Comparison of ENCODE assay signal across 8 mouse cellular contexts in genomic region chr17:22866421-22866844, GRCm38 (mm10). TPM values are rescaled to one million over a fixed set of nuclear protein-coding genes. Genes with fewer than 3 reads are reported as not detected.
A peak's percentile ranks its signal among the peaks of the same experiment; 100 is the strongest.
DNase-seq lines count a peak whose midpoint lies in the region; ATAC-seq and TF ChIP-seq lines count a peak whose summit lies in the region.

No protein-coding gene starts in this region.

- DNase-seq in liver, adult 2 months (ENCODE audit: extremely low read depth, low read depth, low spot score), result peak; percentile 51
- DNase-seq in liver (no peak), MN1 (ENCODE audit: low spot score) (peak; percentile 55), adipocyte (ENCODE audit: low spot score) (no peak)
- DNase-seq in hindbrain, postnatal 0 days (ENCODE audit: low spot score), result peak; percentile 50

- peak overlapping the region; percentile 80 for H3K9ac ChIP-seq in liver, adult 2 months (ENCODE audit: low read depth, low read length)
- peak overlapping the region; percentile 68 for H3K9ac ChIP-seq in embryonic facial prominence, embryonic 12.5 days
- H3K9ac ChIP-seq in hindbrain, postnatal 0 days (replicated peaks; ENCODE audit: low read length), result peak overlapping the region; percentile 72
- H3K9ac ChIP-seq in stomach, embryonic 16.5 days (ENCODE audit: low read length), result peak overlapping the region; percentile 88

- H3K4me3 ChIP-seq in liver, adult 2 months (ENCODE audit: insufficient read depth, low read depth, low read length), result peak overlapping the region; percentile 95
- H3K4me3 ChIP-seq in embryonic facial prominence, embryonic 12.5 days, result peak overlapping the region; percentile 54
- peak overlapping the region; percentile 85 for H3K4me3 ChIP-seq in hindbrain, postnatal 0 days (ENCODE audit: low read length)
- peak overlapping the region; percentile 86 for H3K4me3 ChIP-seq in macrophage (ENCODE audit: inconsistent target)
- peak overlapping the region; percentile 89 for H3K4me3 ChIP-seq in stomach, embryonic 16.5 days (replicated peaks; ENCODE audit: low read length)

- H3K4me1 ChIP-seq in liver, adult 2 months (ENCODE audit: control insufficient read depth, insufficient read depth, low read length), result peaks cover 2% of the 10 kb centered on the region; the same call in 1 of the 2 replicates
- H3K4me1 ChIP-seq in embryonic facial prominence, embryonic 12.5 days, result peaks cover 6% of the 10 kb centered on the region; the same call in 1 of the 2 replicates
- H3K4me1 ChIP-seq in hindbrain, postnatal 0 days (ENCODE audit: insufficient read depth, low read length), result peaks cover 11% of the 10 kb centered on the region
- peaks cover 7% of the 10 kb centered on the region; the same call in 1 of the 2 replicates for H3K4me1 ChIP-seq in stomach, embryonic 16.5 days (ENCODE audit: control insufficient read depth, insufficient read depth, low read length)

- 0 out of 2 replicates have a peak, but pooled peaks have one; percentile 19 for ATAC-seq in embryonic facial prominence, embryonic 12.5 days (ENCODE audit: insufficient number of reproducible peaks, insufficient read depth, low FRiP score, low TSS enrichment)
- peak; percentile 54 for ATAC-seq in hindbrain, postnatal 0 days
- ATAC-seq in stomach, embryonic 16.5 days (ENCODE audit: insufficient read depth, low FRiP score), result peak; percentile 14; the same call in 1 of the 2 replicates

- TF ChIP-seq CTCF in liver, adult 2 months (IDR thresholded peaks at IDR 0.05; ENCODE audit: low read depth, low read length), result no peak
- TF ChIP-seq CTCF in hindbrain, postnatal 0 days (IDR thresholded peaks at IDR 0.05; ENCODE audit: low read depth), result no peak

- peak overlapping the region; percentile 83 for H3K27ac ChIP-seq in liver, adult 2 months (replicated peaks; ENCODE audit: insufficient read depth, low read depth, low read length)
- H3K27ac ChIP-seq in embryonic facial prominence, embryonic 12.5 days, result peak overlapping the region; percentile 90; the same call in 1 of the 2 replicates
- peak overlapping the region; percentile 83 for H3K27ac ChIP-seq in hindbrain, postnatal 0 days
- H3K27ac ChIP-seq in macrophage, result peak overlapping the region; percentile 52
- peak overlapping the region; percentile 94 for H3K27ac ChIP-seq in stomach, embryonic 16.5 days (ENCODE audit: low read length)

- H3K79me2 ChIP-seq in liver, adult 2 months (ENCODE audit: control insufficient read depth, insufficient read depth, low read length), result no peaks in the 10 kb centered on the region
- no peaks in the 10 kb centered on the region for H3K79me2 ChIP-seq in macrophage (ENCODE audit: inconsistent target)

- H3K36me3 ChIP-seq in liver, adult 2 months (ENCODE audit: control insufficient read depth, insufficient read depth, low read length), result peaks cover 22% of the 10 kb centered on the region
- peaks cover 14% of the 10 kb centered on the region for H3K36me3 ChIP-seq in embryonic facial prominence, embryonic 12.5 days
- peaks cover 9% of the 10 kb centered on the region; the same call in 1 of the 2 replicates for H3K36me3 ChIP-seq in hindbrain, postnatal 0 days (ENCODE audit: insufficient read depth, low read length)
- 0 out of 2 replicates have a peak, but pooled peaks cover 9% of the 10 kb centered on the region for H3K36me3 ChIP-seq in macrophage (ENCODE audit: inconsistent target)
- H3K36me3 ChIP-seq in stomach, embryonic 16.5 days (ENCODE audit: control insufficient read depth, insufficient read depth, low read length), result peaks cover 9% of the 10 kb centered on the region

- no peaks in the 10 kb centered on the region for H3K9me3 ChIP-seq in embryonic facial prominence, embryonic 12.5 days
- H3K9me3 ChIP-seq in hindbrain, postnatal 0 days (ENCODE audit: low read length), result no peaks in the 10 kb centered on the region
- H3K9me3 ChIP-seq in stomach, embryonic 16.5 days (replicated peaks; ENCODE audit: control insufficient read depth, low read length), result no peaks in the 10 kb centered on the region

- under 1% methylated on average over 10 of the region's 10 CpGs for WGBS in liver, adult 2 months
- WGBS in embryonic facial prominence, embryonic 12.5 days, result 1% methylated on average over 10 of the region's 10 CpGs
- WGBS in hindbrain, postnatal 0 days, result 1% methylated on average over 10 of the region's 10 CpGs
- 2% methylated on average over 10 of the region's 10 CpGs for WGBS in macrophage (ENCODE audit: missing documents)
- under 1% methylated on average over 10 of the region's 10 CpGs for WGBS in stomach, embryonic 16.5 days

- H3K4me2 ChIP-seq in embryonic facial prominence, embryonic 12.5 days (replicated peaks), result peak overlapping the region; percentile 55
- peak overlapping the region; percentile 70 for H3K4me2 ChIP-seq in hindbrain, postnatal 0 days (ENCODE audit: low read depth, low read length)
- peak overlapping the region; percentile 62 for H3K4me2 ChIP-seq in stomach, embryonic 16.5 days (ENCODE audit: low read depth, low read length)

- H3K27me3 ChIP-seq in liver, adult 2 months (ENCODE audit: control insufficient read depth, insufficient read depth, low read length), result no peaks in the 10 kb centered on the region
- no peaks in the 10 kb centered on the region for H3K27me3 ChIP-seq in embryonic facial prominence, embryonic 12.5 days
- no peaks in the 10 kb centered on the region for H3K27me3 ChIP-seq in hindbrain, postnatal 0 days (ENCODE audit: insufficient read depth, low read length)
- no peaks in the 10 kb centered on the region for H3K27me3 ChIP-seq in stomach, embryonic 16.5 days (ENCODE audit: control insufficient read depth, insufficient read depth, low read length)

- TF ChIP-seq POLR2A in liver, adult 2 months (IDR thresholded peaks at IDR 0.05; ENCODE audit: extremely low read depth, insufficient read depth, low read length), result no peak

RNA-seq across cellular contexts. Expression of gene Zfp945, which starts 0.5 kb away (rescaled TPM):
- 9.7 and 11.1 TPM in 2 replicates for total RNA-seq in liver, adult 2 months (2014; rRNA removed)
- 0.95 and 1.3 TPM in 2 replicates for polyA plus RNA-seq in liver, adult 2 months (2012; rRNA removed)
- 27.6 and 29.2 TPM in 2 replicates for polyA plus RNA-seq in embryonic facial prominence, embryonic 12.5 days (2016; fragmentation: Nextera tagmentation; extraction: Ambion mirVana)
- 11.6 and 16.6 TPM in 2 replicates for total RNA-seq in hindbrain, postnatal 0 days (2014; rRNA removed)
- polyA plus RNA-seq in hindbrain, postnatal 0 days (2015; fragmentation: Nextera tagmentation; extraction: Ambion mirVana), result 17.0 and 17.1 TPM in 2 replicates
- 100 to 1,000 TPM in 2 of 26 experiments, 10 to 100 TPM in 24; 15.8 to 133 (median 36.4) TPM for total RNA-seq in macrophage (2018; cell fraction: chromatin; rRNA removed)
- total RNA-seq in macrophage (2018; cell fraction: cytosol; rRNA removed), result 1 to 10 TPM; 2.0 to 5.0 (median 2.6) TPM
- 100 to 1,000 TPM in 1 of 26 experiments, 10 to 100 TPM in 25; 15.5 to 102 (median 25.7) TPM for total RNA-seq in macrophage (2018; cell fraction: nucleus; rRNA removed)
- 2.0 to 5.1 TPM (median 3.8 TPM) in 3 replicates for polyA plus RNA-seq in macrophage (2018)
- polyA plus RNA-seq in stomach, embryonic 16.5 days (2015; fragmentation: Nextera tagmentation; extraction: Ambion mirVana), result 16.6 and 18.3 TPM in 2 replicates

Comparison
In these comparisons a context has a peak if more than half of its experiments do, and no peak if none do; other contexts are left out.
1. DNase-seq: peak in liver, adult 2 months (single experiment), MN1 (single experiment) and hindbrain, postnatal 0 days (single experiment); none in liver (single experiment) and adipocyte (single experiment).
2. Peak in every context shown above with its lines, with median percentiles within 50 percentile points of each other: H3K27ac ChIP-seq, H3K4me3 ChIP-seq, H3K9ac ChIP-seq, ATAC-seq and H3K4me2 ChIP-seq.